Mouse (Mus musculus) heart, postnatal 0 days (tissue): ENCODE measurements around the gene Il11ra1.

ENCODE experiments used
- CTCF ChIP-seq: IDR thresholded peaks from 2 replicates; pipeline ENCODE4 v1.5.1; 2016; ENCODE audit warnings: antibody characterized with exemption, control low read depth, low read depth
- EP300 ChIP-seq: IDR thresholded peaks from 2 replicates; pipeline ENCODE4 v1.6.1; 2016; ENCODE audit warnings: antibody characterized with exemption, low read depth

DNA sequence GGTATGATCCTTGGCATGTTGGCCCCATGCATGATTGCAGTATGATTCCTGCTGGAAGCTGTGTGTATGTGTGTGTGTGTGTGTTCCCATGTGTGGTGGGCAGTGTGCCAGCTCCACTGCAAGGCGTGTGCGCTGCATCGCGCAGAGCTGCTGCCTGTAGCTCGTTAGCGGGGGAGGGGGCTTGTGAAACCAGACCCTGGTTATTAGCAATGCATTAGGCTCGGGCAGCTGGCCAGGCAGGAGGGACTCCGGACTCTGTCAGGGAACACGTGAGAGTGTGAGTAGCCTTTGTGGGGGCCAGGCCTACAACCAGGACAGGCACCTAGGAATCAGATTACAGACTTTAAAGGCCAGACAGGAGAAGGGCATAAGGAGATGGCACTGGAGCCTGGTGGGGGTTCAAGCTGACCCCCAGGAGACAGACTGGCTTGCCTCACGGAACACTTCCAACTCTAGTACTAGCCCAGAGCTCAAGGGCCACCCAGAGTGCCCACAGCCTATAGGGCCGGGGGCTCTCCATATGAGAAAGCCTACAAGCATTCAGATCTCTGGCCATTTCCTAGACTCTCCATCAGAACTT, 38.8 kb upstream of the Il11ra1 start:
- TF ChIP-seq CTCF: no peak
- TF ChIP-seq EP300: no peak
